Mouse (Mus musculus) intestine, embryonic 16.5 days (tissue): ENCODE measurements around the gene Skida1. TPM values are rescaled to one million over a fixed set of nuclear protein-coding genes. Genes with fewer than 3 reads are reported as not detected.

Experiments
- ATAC-seq: fragments of 200-750 bp; cut with Nextera tagmentation; 2 replicates; pipeline ENCODE4 v1.8.0; 2017; ENCODE audit warnings: moderate TSS enrichment, moderate library complexity
- H3K27ac ChIP-seq: fragments of 300-500 bp; sonication (generic); 2 replicates; pipeline ENCODE4 v1.5.1; 2014; ENCODE audit warnings: mild to moderate bottlenecking, low read length
- H3K27me3 ChIP-seq: fragments of 300-500 bp; sonication (generic); replicated peaks from 2 replicates; pipeline ENCODE4 v1.6.1; 2014; ENCODE audit warnings: low read length, control low read depth, mixed read lengths; ENCODE audit not compliant: control insufficient read depth, insufficient read depth
- H3K36me3 ChIP-seq: fragments of 300-500 bp; sonication (generic); 2 replicates; pipeline ENCODE4 v1.6.1; 2014; ENCODE audit warnings: low read length, control low read depth; ENCODE audit not compliant: control insufficient read depth, insufficient read depth
- H3K4me1 ChIP-seq: fragments of 300-500 bp; sonication (generic); 2 replicates; pipeline ENCODE4 v1.6.1; 2014; ENCODE audit warnings: low read length, control low read depth, mixed read lengths; ENCODE audit not compliant: control insufficient read depth, insufficient read depth
- H3K4me2 ChIP-seq: fragments of 300-500 bp; sonication (generic); 2 replicates; pipeline ENCODE4 v1.6.1; 2014; ENCODE audit warnings: low read depth, low read length, control low read depth
- H3K4me3 ChIP-seq: fragments of 300-500 bp; sonication (generic); 2 replicates; pipeline ENCODE4 v1.5.1; 2014; ENCODE audit warnings: mild to moderate bottlenecking, low read length
- H3K9ac ChIP-seq: fragments of 300-500 bp; sonication (generic); 2 replicates; pipeline ENCODE4 v1.6.1; 2014; ENCODE audit warnings: low read depth, low read length
- H3K9me3 ChIP-seq: fragments of 300-500 bp; sonication (generic); 2 replicates; pipeline ENCODE4 v1.6.1; 2016; ENCODE audit warnings: low read length, control low read depth; ENCODE audit not compliant: control insufficient read depth
- WGBS: fragments of 180-500 bp; shearing (Covaris S2); extraction: QIAGEN DNeasy Blood & Tissue Kit; methylation state at CpG from one replicate; pipeline ENCODE4 v1.1.7; 2014; 5-methylcytosine and 5-hydroxymethylcytosine counted together
- polyA plus RNA-seq: library from polyadenylated mRNA; unstranded; fragments of >200 nt; fragmentation: Nextera tagmentation; extraction: Ambion mirVana; gene quantifications from 2 replicates; pipeline ENCODE4 v1.2.1, GENCODE M21; 2015

The Skida1 gene
- polyA plus RNA-seq, 1 experiment from 2014 or later: 2.0 TPM

DNA sequence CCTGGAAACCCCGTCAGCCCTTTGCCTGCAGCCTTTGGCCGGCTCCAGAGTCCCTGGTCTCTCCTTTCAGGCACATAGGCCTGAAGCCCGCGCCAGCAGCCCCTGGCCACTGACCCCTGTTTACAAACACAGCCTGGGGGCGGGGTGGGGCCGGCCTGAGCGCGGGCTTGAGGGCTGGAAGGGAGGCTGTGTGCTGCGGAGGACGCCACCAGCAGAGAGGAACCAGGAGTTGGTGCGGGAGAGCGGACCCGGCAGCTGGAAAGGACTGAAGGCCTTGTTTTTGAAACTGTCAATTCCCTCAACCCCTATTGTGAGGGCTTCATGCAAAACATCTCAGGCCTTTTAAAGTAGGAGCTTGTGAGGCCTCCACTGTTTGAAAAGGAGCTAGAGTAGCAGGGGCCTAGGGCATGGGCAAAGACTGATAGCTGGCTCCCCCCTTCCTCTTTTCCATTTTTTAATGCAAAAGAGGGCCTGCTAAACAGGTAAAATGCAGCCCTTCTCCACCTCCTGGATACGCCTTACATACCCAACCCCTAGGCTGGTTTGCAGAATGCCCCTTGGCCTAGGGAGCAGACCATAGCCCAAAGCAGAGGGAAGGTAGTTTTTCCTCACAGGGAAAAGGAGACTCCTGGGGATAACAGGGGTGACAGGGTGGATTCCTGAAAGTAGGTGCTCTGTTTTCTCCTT is 7.5 kb downstream of the Skida1 start:
- Histone ChIP-seq H3K9ac (peak overlapping the region; percentile 53), H3K4me1 (peaks cover 31% of the 10 kb centered on the region), H3K36me3 (no peaks in the 10 kb centered on the region), H3K4me2 (peak overlapping the region; percentile 27; the same call in 1 of the 2 replicates), H3K9me3 (no peaks in the 10 kb centered on the region), H3K4me3 (no peak overlapping the region), H3K27me3 (no peaks in the 10 kb centered on the region), H3K27ac (0 out of 2 replicates have a peak overlapping the region, but pooled peaks have one; percentile 6)
- 48% methylated on average over 14 of the region's 14 CpGs for WGBS
- ATAC-seq: peak; percentile 52

GRCm38 (mm10) chr2:18040347-18041160 is 8.3 kb downstream of the Skida1 start:
- Histone ChIP-seq H3K9me3 (no peaks in the 10 kb centered on the region), H3K9ac (peak overlapping the region; percentile 69), H3K4me2 (no peak overlapping the region), H3K36me3 (no peaks in the 10 kb centered on the region), H3K27me3 (no peaks in the 10 kb centered on the region), H3K4me3 (no peak overlapping the region), H3K27ac (0 out of 2 replicates have a peak overlapping the region, but pooled peaks have one; percentile 6), H3K4me1 (peaks cover 24% of the 10 kb centered on the region)
- ATAC-seq: 0 out of 2 replicates have a peak, but pooled peaks have one; percentile 31
- 63% methylated on average over 27 of the region's 27 CpGs for WGBS

DNA sequence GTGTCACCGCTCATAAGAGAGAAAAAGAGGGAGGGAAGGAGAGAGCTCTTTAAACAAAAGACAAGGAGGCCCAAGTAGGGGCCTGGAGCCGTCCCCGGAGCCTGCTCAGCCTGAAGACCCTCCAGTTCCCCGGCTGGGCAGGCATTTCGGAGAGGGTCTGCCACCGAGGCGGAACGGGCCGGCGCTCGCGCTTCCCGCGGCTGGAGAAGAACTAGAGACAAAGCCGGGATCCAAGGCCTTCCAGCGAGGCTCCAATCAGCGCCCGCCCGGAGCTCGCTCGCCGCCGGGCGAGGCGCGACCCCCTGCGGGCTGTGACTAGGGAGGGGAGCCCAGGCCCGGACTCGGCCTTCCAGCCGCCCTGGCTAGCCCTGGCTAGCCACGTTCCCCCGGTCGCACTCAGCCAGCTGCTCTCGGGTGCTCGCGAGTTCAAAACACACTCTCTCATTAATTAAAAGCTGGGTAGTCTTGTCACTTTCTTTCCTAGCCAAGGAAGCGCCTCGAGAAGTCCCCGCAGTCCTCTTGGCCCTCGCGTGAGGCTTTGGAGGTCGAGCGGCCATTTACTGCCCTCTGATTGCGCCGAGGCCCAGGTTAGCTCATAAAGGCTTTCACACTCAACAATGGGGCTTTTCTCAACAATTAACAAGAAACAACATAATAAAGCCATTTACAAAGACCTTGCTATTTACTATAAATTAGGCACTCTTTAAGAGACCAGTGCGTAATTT is 9.1 kb downstream of the Skida1 start:
- ATAC-seq: peak; percentile 64
- Histone ChIP-seq H3K27me3 (no peaks in the 10 kb centered on the region), H3K36me3 (no peaks in the 10 kb centered on the region), H3K27ac (peak overlapping the region; percentile 52; the same call in 1 of the 2 replicates), H3K4me1 (peaks cover 23% of the 10 kb centered on the region), H3K4me2 (peak overlapping the region; percentile 68), H3K9ac (peak overlapping the region; percentile 69), H3K4me3 (peak overlapping the region; percentile 37), H3K9me3 (no peaks in the 10 kb centered on the region)
- 18% methylated on average over 46 of the region's 46 CpGs for WGBS

DNA sequence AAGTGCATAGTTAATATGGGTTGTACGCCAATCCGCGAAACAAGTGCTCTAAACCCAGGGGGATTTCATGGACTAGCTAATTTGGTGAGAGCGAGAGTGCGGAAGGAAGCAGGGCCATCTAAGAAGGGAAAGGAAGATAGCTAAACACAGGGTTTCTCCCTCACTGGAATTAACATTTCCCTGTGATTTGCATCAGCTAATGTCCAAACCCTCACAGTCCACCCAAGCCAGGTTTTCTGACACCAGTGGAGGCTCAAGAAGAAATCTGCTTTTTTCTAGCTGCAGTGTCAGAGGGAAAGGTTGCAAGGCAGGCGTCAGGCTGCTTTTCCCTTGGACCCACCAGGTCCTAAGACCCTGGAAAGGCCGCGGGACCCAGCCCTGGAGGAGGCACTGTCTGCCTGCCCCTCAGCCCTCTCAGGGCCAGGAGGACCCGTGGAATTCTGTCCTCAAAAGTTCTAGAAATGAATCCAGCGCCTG is 9.9 kb downstream of the Skida1 start:
- ATAC-seq: no peak
- no peaks in the 10 kb centered on the region for H3K9me3 ChIP-seq
- H3K4me2 ChIP-seq: no peak overlapping the region
- H3K36me3 ChIP-seq: no peaks in the 10 kb centered on the region
- WGBS: 73% methylated on average over 10 of the region's 10 CpGs
- no peak overlapping the region for H3K27ac ChIP-seq
- H3K4me1 ChIP-seq: peaks cover 23% of the 10 kb centered on the region
- no peak overlapping the region for H3K4me3 ChIP-seq
- H3K27me3 ChIP-seq: no peaks in the 10 kb centered on the region
- peak overlapping the region; percentile 69; the same call in 1 of the 2 replicates for H3K9ac ChIP-seq

GRCm38 (mm10) chr2:18038141-18038752 is 10.6 kb downstream of the Skida1 start:
- Histone ChIP-seq H3K36me3 (no peaks in the 10 kb centered on the region), H3K4me2 (no peak overlapping the region), H3K4me1 (peaks cover 23% of the 10 kb centered on the region), H3K9ac (no peak overlapping the region), H3K27ac (no peak overlapping the region), H3K4me3 (no peak overlapping the region), H3K27me3 (no peaks in the 10 kb centered on the region), H3K9me3 (no peaks in the 10 kb centered on the region)
- ATAC-seq: no peak
- 72% methylated on average over 3 of the region's 3 CpGs for WGBS

- Histone ChIP-seq H3K4me2 (no peak within 1 kb of the TSS), H3K36me3 (no peaks in the 10 kb centered on the region), H3K27me3 (no peaks in the 10 kb centered on the region), H3K4me1 (peaks cover 26% of the 10 kb centered on the region), H3K9me3 (no peaks in the 10 kb centered on the region), H3K27ac (no peak within 1 kb of the TSS), H3K9ac (no peak within 1 kb of the TSS), H3K4me3 (no peak within 1 kb of the TSS)
- 68% methylated on average over 2 of the region's 2 CpGs for WGBS
- ATAC-seq: no peak
These were observed 11.4 kb downstream of the Skida1 start, which contains the start of gene A930004D18Rik for GRCm38 (mm10) chr2:18037491-18037890. TSS of gene A930004D18Rik (minus strand) at chr2:18037737.

GRCm38 (mm10) chr2:18034371-18035250 is 14.2 kb downstream of the Skida1 start:
- no peak overlapping the region for H3K27ac ChIP-seq

More at GRCm38 (mm10) chr2:18034371-18035250, 14.2 kb downstream of the Skida1 start:
- WGBS: 76% methylated on average over 10 of the region's 10 CpGs
- Histone ChIP-seq H3K36me3 (no peaks in the 10 kb centered on the region), H3K9ac (no peak overlapping the region), H3K4me3 (no peak overlapping the region), H3K4me1 (peaks cover 23% of the 10 kb centered on the region), H3K9me3 (no peaks in the 10 kb centered on the region), H3K4me2 (no peak overlapping the region), H3K27me3 (no peaks in the 10 kb centered on the region)
- ATAC-seq: no peak
